11 mouse cellular contexts compared by ENCODE assay signal in the genomic region with DNA sequence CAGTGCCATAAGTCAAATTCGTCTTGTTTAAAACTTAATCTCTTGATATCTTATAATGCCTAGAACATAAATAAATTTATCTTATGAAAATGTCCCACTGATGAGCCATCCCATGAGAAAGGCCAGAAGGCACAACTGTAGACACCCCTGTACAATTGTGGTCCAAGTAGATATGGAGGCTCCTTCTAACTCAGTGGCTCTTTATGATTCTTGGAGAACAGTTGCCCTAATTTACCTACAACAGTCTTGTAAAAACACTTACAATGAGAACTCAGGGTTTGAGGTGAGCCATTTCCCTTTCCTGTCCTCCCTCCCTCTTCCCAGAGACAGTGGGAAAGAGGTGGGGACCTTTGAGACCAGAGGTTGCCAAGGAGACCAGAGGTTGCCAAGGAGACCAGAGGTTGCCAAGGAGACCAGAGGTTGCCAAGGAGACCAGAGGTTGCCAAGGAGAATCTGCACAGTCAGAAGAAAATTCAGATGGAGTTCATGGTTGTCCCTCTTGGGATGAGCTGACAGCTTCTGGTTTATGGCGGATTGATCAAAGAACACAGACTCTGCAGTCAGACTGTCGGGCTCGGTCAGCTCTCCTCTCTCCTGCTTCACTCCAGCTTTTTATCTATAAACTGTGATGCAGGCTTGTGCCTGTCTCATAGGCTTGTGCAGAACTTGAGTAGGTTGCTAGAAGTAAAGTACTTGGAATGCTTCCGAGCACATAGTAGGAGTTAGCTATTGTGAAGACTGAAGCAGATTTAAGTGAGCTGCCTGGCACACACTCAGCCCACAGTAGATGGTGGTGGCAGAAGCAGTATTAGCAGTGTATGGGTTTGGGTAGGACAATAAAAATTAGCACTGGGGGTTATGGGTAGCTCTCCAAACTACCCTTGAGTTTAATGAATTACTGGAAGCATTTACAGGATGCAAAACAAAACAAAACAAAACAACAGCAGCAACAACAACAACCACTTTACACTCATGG. TPM values are rescaled to one million over a fixed set of nuclear protein-coding genes. Genes with fewer than 3 reads are reported as not detected.
DNase-seq lines count a peak whose midpoint lies in the region; ATAC-seq and TF ChIP-seq lines count a peak whose summit lies in the region.
"Had no signal": no experiment of that assay in that cellular context is flagged by ENCODE, and none has a peak within 500 bp of the region (broad histone marks: within the 10 kb centered on the region; RNA-seq: fewer than 3 reads in every experiment).

No protein-coding gene starts in this region.

- H3K9me3 ChIP-seq in forebrain, embryonic 14.5 days (replicated peaks; ENCODE audit: control insufficient read depth, low read length): no peaks in the 10 kb centered on the region
- H3K9me3 ChIP-seq in midbrain, embryonic 10.5 days (replicated peaks): no peaks in the 10 kb centered on the region
- no peaks in the 10 kb centered on the region for H3K9me3 ChIP-seq in neural tube, embryonic 15.5 days (replicated peaks)
- H3K9me3 ChIP-seq: liver, embryonic 12.5 days had no signal

- 65% methylated on average over 5 of the region's 5 CpGs for WGBS in forebrain, embryonic 14.5 days
- WGBS in midbrain, embryonic 10.5 days: 52% methylated on average over 5 of the region's 5 CpGs
- 33% methylated on average over 5 of the region's 5 CpGs for WGBS in neural tube, embryonic 15.5 days

- peak; percentile 84 for ATAC-seq in forebrain, embryonic 14.5 days
- peak; percentile 93 for ATAC-seq in neural tube, embryonic 15.5 days (ENCODE audit: low FRiP score)
- ATAC-seq: liver, embryonic 12.5 days had no signal

- H3K4me1 ChIP-seq in forebrain, embryonic 14.5 days (ENCODE audit: control insufficient read depth, insufficient read depth, low read length): peaks cover 10% of the 10 kb centered on the region; the same call in 1 of the 2 replicates
- peaks cover 36% of the 10 kb centered on the region for H3K4me1 ChIP-seq in midbrain, embryonic 10.5 days
- peaks cover 22% of the 10 kb centered on the region for H3K4me1 ChIP-seq in neural tube, embryonic 15.5 days
- H3K4me1 ChIP-seq: liver, embryonic 12.5 days had no signal

- no peak overlapping the region for H3K4me3 ChIP-seq in left cerebral cortex, adult 2 months
- no peak overlapping the region for H3K4me3 ChIP-seq in forebrain, embryonic 14.5 days (ENCODE audit: low read depth, low read length)
- 0 out of 2 replicates have a peak overlapping the region, but pooled peaks have one; percentile 10 for H3K4me3 ChIP-seq in midbrain, embryonic 10.5 days
- no peak overlapping the region for H3K4me3 ChIP-seq in neural tube, embryonic 15.5 days (replicated peaks)
- H3K4me3 ChIP-seq: liver, embryonic 12.5 days had no signal

- no peak for TF ChIP-seq CTCF in left cerebral cortex, adult 2 months (IDR thresholded peaks at IDR 0.05)

- peak; percentile 23 for DNase-seq in left cerebral cortex, postnatal 4 days
- no peak for DNase-seq in left cerebral cortex, adult 2 months (ENCODE audit: extremely low spot score in 1 of 2, low spot score in 2 of 2)
- peak; percentile 61 for DNase-seq in forebrain, embryonic 14.5 days (ENCODE audit: low spot score)
- DNase-seq in midbrain, embryonic 10.5 days (ENCODE audit: low spot score): peak; percentile 68
- no peak for DNase-seq in spleen, adult 18-20 months
- no peak for DNase-seq in heart, adult 9 months (ENCODE audit: low spot score in 2 of 2)
- DNase-seq in cerebellum, adult 18-20 months: no peak
- DNase-seq: gastrocnemius, postnatal 25 days had no signal

- intact Hi-C loops in left cerebral cortex, postnatal 4 days (cut with DNase I): no loop called here
- intact Hi-C loops in left cerebral cortex, adult 2 months (cut with DNase I): no loop called here

- no peak overlapping the region; the same call in 1 of the 2 replicates for H3K4me2 ChIP-seq in forebrain, embryonic 14.5 days (ENCODE audit: low read length)
- H3K4me2 ChIP-seq in neural tube, embryonic 15.5 days: peak overlapping the region; percentile 26; the same call in 1 of the 2 replicates
- H3K4me2 ChIP-seq: liver, embryonic 12.5 days had no signal

- no peak overlapping the region for H3K27ac ChIP-seq in left cerebral cortex, adult 2 months
- H3K27ac ChIP-seq in forebrain, embryonic 14.5 days (ENCODE audit: low read depth, low read length): peak overlapping the region; percentile 58; the same call in 1 of the 2 replicates
- peak overlapping the region; percentile 82 for H3K27ac ChIP-seq in midbrain, embryonic 10.5 days (replicated peaks)
- H3K27ac ChIP-seq in neural tube, embryonic 15.5 days (replicated peaks): peak overlapping the region; percentile 77
- H3K27ac ChIP-seq: liver, embryonic 12.5 days; macrophage had no signal

- H3K9ac ChIP-seq in forebrain, embryonic 14.5 days (ENCODE audit: low read length): no peak overlapping the region
- H3K9ac ChIP-seq in neural tube, embryonic 15.5 days (replicated peaks): no peak overlapping the region
- H3K9ac ChIP-seq: liver, embryonic 12.5 days had no signal

- no peaks in the 10 kb centered on the region for H3K36me3 ChIP-seq in forebrain, embryonic 14.5 days (ENCODE audit: control insufficient read depth, insufficient read depth, low read length)
- H3K36me3 ChIP-seq in midbrain, embryonic 10.5 days: no peaks in the 10 kb centered on the region
- no peaks in the 10 kb centered on the region for H3K36me3 ChIP-seq in neural tube, embryonic 15.5 days
- H3K36me3 ChIP-seq: liver, embryonic 12.5 days had no signal

- H3K27me3 ChIP-seq in forebrain, embryonic 14.5 days (replicated peaks; ENCODE audit: control insufficient read depth, insufficient read depth, low read length): no peaks in the 10 kb centered on the region
- no peaks in the 10 kb centered on the region for H3K27me3 ChIP-seq in midbrain, embryonic 10.5 days (ENCODE audit: low read depth, poor library complexity, severe bottlenecking)
- no peaks in the 10 kb centered on the region for H3K27me3 ChIP-seq in neural tube, embryonic 15.5 days (replicated peaks)
- H3K27me3 ChIP-seq: liver, embryonic 12.5 days had no signal

RNA-seq across cellular contexts. Expression of gene Plekhh2, which starts 39.5 kb away (rescaled TPM):
- total RNA-seq in left cerebral cortex, postnatal 4 days (2021): 1 to 10 TPM; 3.9 to 4.7 TPM
- total RNA-seq in left cerebral cortex, adult 2 months (2021): 1 to 10 TPM; 7.3 to 7.9 TPM
- 0.88 and 1.3 TPM in 2 replicates for polyA plus RNA-seq in forebrain, embryonic 14.5 days (2014; fragmentation: Nextera tagmentation; extraction: Ambion mirVana)
- polyA plus RNA-seq in midbrain, embryonic 10.5 days (2016; fragmentation: Nextera tagmentation; extraction: Ambion mirVana): 2.9 and 4.0 TPM in 2 replicates
- 1.7 and 2.3 TPM in 2 replicates for polyA plus RNA-seq in neural tube, embryonic 15.5 days (2015; fragmentation: Nextera tagmentation; extraction: Ambion mirVana)

Comparison
In these comparisons a context has a peak if more than half of its experiments do, and no peak if none do; other contexts are left out.
1. DNase-seq: peak in left cerebral cortex, postnatal 4 days (single experiment), forebrain, embryonic 14.5 days (single experiment) and midbrain, embryonic 10.5 days (single experiment); none in left cerebral cortex, adult 2 months (0 of 2), spleen, adult 18-20 months (0 of 2), heart, adult 9 months (0 of 2) and cerebellum, adult 18-20 months (0 of 2).